Mouse (Mus musculus) CH12.LX (cell line): ENCODE results near the gene Pcdh10. TPM values are rescaled to one million over a fixed set of nuclear protein-coding genes. Genes with fewer than 3 reads are reported as not detected.

Experiments
- DNase-seq: peaks from one replicate; pipeline ENCODE4 v3.0.0-alpha.2; 2013; ENCODE audit errors: extremely low read depth
- H3K27ac ChIP-seq: 2 replicates; pipeline ENCODE4 v1.5.1; 2012; ENCODE audit warnings: low read depth, mild to moderate bottlenecking, control low read depth, moderate library complexity; ENCODE audit not compliant: insufficient read depth
- H3K27me3 ChIP-seq: replicated peaks from 2 replicates; pipeline ENCODE3; 2012; ENCODE audit warnings: inconsistent platforms
- H3K36me3 ChIP-seq, 2 experiments: replicated peaks in 1 of 2; 2 replicates each; pipeline versions ENCODE3 to v1.6.1; 2012; ENCODE audit warnings: inconsistent platforms in 1 of 2, low read length in 1 of 2, mild to moderate bottlenecking in 1 of 2, mixed read lengths in 1 of 2, moderate library complexity in 1 of 2; ENCODE audit not compliant: control insufficient read depth in 1 of 2, insufficient read depth in 1 of 2
- H3K4me1 ChIP-seq, 2 experiments: 2 replicates each; pipeline ENCODE4 v1.6.1; 2012; ENCODE audit warnings: inconsistent platforms in 1 of 2, moderate library complexity in 1 of 2; ENCODE audit not compliant: insufficient read depth in 2 of 2, control insufficient read depth in 1 of 2
- H3K4me2 ChIP-seq: 2 replicates; pipeline ENCODE4 v1.6.1; 2012; ENCODE audit warnings: low read depth, mild to moderate bottlenecking, control low read depth; ENCODE audit not compliant: poor library complexity, insufficient read depth, severe bottlenecking
- H3K4me3 ChIP-seq, 3 experiments: fragments of 150-350 bp in 1 of 3; sonication (generic) in 1 of 3; replicated peaks in 1 of 3; 2 replicates each; pipeline versions ENCODE3 to v1.5.1; 2011 to 2012; ENCODE audit warnings: low read depth in 2 of 3, low read length in 2 of 3, mild to moderate bottlenecking in 2 of 3, moderate library complexity in 2 of 3, control low read depth in 1 of 3, improper control_type of control experiment in 1 of 3, inconsistent platforms in 1 of 3, mixed read lengths in 1 of 3; ENCODE audit not compliant: poor library complexity in 1 of 3
- H3K79me2 ChIP-seq: replicated peaks from 2 replicates; pipeline ENCODE4 v1.6.1; 2012; ENCODE audit warnings: mild to moderate bottlenecking, moderate library complexity; ENCODE audit not compliant: control insufficient read depth, poor library complexity, insufficient read depth, severe bottlenecking; ENCODE audit errors: extremely low read depth
- H3K9ac ChIP-seq: 2 replicates; pipeline ENCODE4 v1.6.1; 2012; ENCODE audit warnings: low read depth, mild to moderate bottlenecking, control low read depth, moderate library complexity; ENCODE audit not compliant: insufficient read depth
- H3K9me3 ChIP-seq: replicated peaks from 2 replicates; pipeline ENCODE3; 2012; ENCODE audit warnings: low read length, inconsistent platforms, mixed read lengths
- CHD1 ChIP-seq: IDR thresholded peaks from 2 replicates; pipeline ENCODE4 v1.6.1; 2012; ENCODE audit warnings: low read depth, low read length, improper control_type of control experiment, inconsistent platforms
- CHD2 ChIP-seq: IDR thresholded peaks from 2 replicates; pipeline ENCODE4 v1.6.1; 2011; ENCODE audit warnings: low read length, improper control_type of control experiment
- E2F4 ChIP-seq: IDR thresholded peaks from 2 replicates; pipeline ENCODE4 v1.6.1; 2011; ENCODE audit warnings: low read depth, low read length, improper control_type of control experiment; ENCODE audit not compliant: insufficient replicate concordance
- ELF1 ChIP-seq: IDR thresholded peaks from 2 replicates; pipeline ENCODE4 v1.6.1; 2014; ENCODE audit warnings: low read depth, mild to moderate bottlenecking, inconsistent platforms, low read length, improper control_type of control experiment
- ETS1 ChIP-seq: conservative IDR thresholded peaks from 2 replicates; pipeline ENCODE4 v1.6.1; 2012; ENCODE audit warnings: low read depth, mild to moderate bottlenecking, inconsistent platforms, low read length, improper control_type of control experiment, moderate library complexity
- GABPA ChIP-seq: IDR thresholded peaks from 2 replicates; pipeline ENCODE4 v1.6.1; 2012; ENCODE audit warnings: low read depth, low read length, improper control_type of control experiment, inconsistent platforms; ENCODE audit not compliant: insufficient replicate concordance
- IRF4 ChIP-seq: IDR thresholded peaks from 2 replicates; pipeline ENCODE4 v1.6.1; 2014; ENCODE audit warnings: low read depth, mild to moderate bottlenecking, inconsistent platforms, low read length, improper control_type of control experiment
- JUN ChIP-seq: IDR thresholded peaks from 2 replicates; pipeline ENCODE4 v1.6.1; 2011; ENCODE audit warnings: low read depth, mild to moderate bottlenecking, low read length, improper control_type of control experiment, moderate library complexity; ENCODE audit not compliant: insufficient read depth
- KAT2A ChIP-seq: IDR thresholded peaks from 2 replicates; pipeline ENCODE4 v1.6.1; 2012; ENCODE audit warnings: low read length, improper control_type of control experiment, inconsistent platforms; ENCODE audit not compliant: insufficient replicate concordance
- MAFK ChIP-seq: IDR thresholded peaks from 2 replicates; pipeline ENCODE4 v1.6.1; 2011; ENCODE audit warnings: low read length, improper control_type of control experiment; ENCODE audit not compliant: insufficient replicate concordance
- MAX ChIP-seq: IDR thresholded peaks from 2 replicates; pipeline ENCODE4 v1.6.1; 2011; ENCODE audit warnings: low read length, improper control_type of control experiment
- MAZ ChIP-seq: IDR thresholded peaks from 2 replicates; pipeline ENCODE4 v1.6.1; 2012; ENCODE audit warnings: low read depth, mild to moderate bottlenecking, inconsistent platforms, low read length, improper control_type of control experiment, moderate library complexity
- MYC ChIP-seq: IDR thresholded peaks from 2 replicates; pipeline ENCODE4 v1.6.1; 2011; ENCODE audit warnings: low read depth, mild to moderate bottlenecking, improper control_type of control experiment, low read length
- NRF1 ChIP-seq: IDR thresholded peaks from 2 replicates; pipeline ENCODE4 v1.6.1; 2014; ENCODE audit warnings: low read depth, mild to moderate bottlenecking, inconsistent platforms, low read length, improper control_type of control experiment, moderate library complexity
- PAX5 ChIP-seq: IDR thresholded peaks from 2 replicates; pipeline ENCODE4 v1.6.1; 2012; ENCODE audit warnings: low read length, inconsistent platforms, mixed read lengths
- POLR2A ChIP-seq: IDR thresholded peaks from 2 replicates; pipeline ENCODE4 v1.6.1; 2011; ENCODE audit warnings: low read depth, mild to moderate bottlenecking, improper control_type of control experiment, low read length
- POLR2AphosphoS2 ChIP-seq: IDR thresholded peaks from 2 replicates; pipeline ENCODE4 v1.6.1; 2011; ENCODE audit warnings: low read depth, low read length, improper control_type of control experiment
- SMC3 ChIP-seq: IDR thresholded peaks from 2 replicates; pipeline ENCODE4 v1.6.1; 2011; ENCODE audit warnings: low read depth, low read length, improper control_type of control experiment
- TBP ChIP-seq: conservative IDR thresholded peaks from 2 replicates; pipeline ENCODE4 v1.6.1; 2011; ENCODE audit warnings: low read depth, low read length, improper control_type of control experiment
- TCF12 ChIP-seq: IDR thresholded peaks from 2 replicates; pipeline ENCODE4 v1.6.1; 2014; ENCODE audit warnings: low read depth, mild to moderate bottlenecking, inconsistent platforms, low read length, improper control_type of control experiment
- USF1 ChIP-seq: IDR thresholded peaks from 2 replicates; pipeline ENCODE4 v1.6.1; 2014; ENCODE audit warnings: low read depth, mild to moderate bottlenecking, inconsistent platforms, low read length, improper control_type of control experiment
- USF2 ChIP-seq: conservative IDR thresholded peaks from 2 replicates; pipeline ENCODE4 v1.6.1; 2011; ENCODE audit warnings: low read depth, low read length, improper control_type of control experiment
- ZC3H11A ChIP-seq: IDR thresholded peaks from 2 replicates; pipeline ENCODE4 v1.6.1; 2012; ENCODE audit warnings: low read depth, mild to moderate bottlenecking, inconsistent platforms, low read length, improper control_type of control experiment
- ZMIZ1 ChIP-seq: IDR thresholded peaks from 2 replicates; pipeline ENCODE4 v1.6.1; 2012; ENCODE audit warnings: low read depth, mild to moderate bottlenecking, inconsistent platforms, low read length, improper control_type of control experiment
- dilution Hi-C: fragments of 300-500 bp; cut with MboI; formaldehyde crosslinking; loops from 2 replicates; pipeline ENCODE4 v1.14.3; 2020; ENCODE audit warnings: low sequenced_read_pairs; ENCODE audit not compliant: extremely low pct_unique_long_range_greater_than_20kb, extremely low pct_ligation_motif_present
- in situ Hi-C: fragments of 300-500 bp; cut with MboI; formaldehyde crosslinking; loops from 3 replicates; pipeline ENCODE4 v1.14.3; 2019; ENCODE audit warnings: low sequenced_read_pairs, low pct_ligation_motif_present, low pct_unique_long_range_greater_than_20kb, mixed read lengths
- polyA plus RNA-seq: library from polyadenylated mRNA; unstranded; fragments of >175 nt; gene quantifications from 2 replicates; pipeline ENCODE4 v1.2.1, GENCODE M21; 2012; ENCODE audit warnings: low read depth; ENCODE audit not compliant: insufficient read length
- total RNA-seq, 2 experiments: library from RNA; depleted of rRNA; stranded (reverse); fragments of 300-350 nt in 1 of 2; fragments of >200 nt in 1 of 2; gene quantifications; 2 replicates each; pipeline ENCODE4 v1.2.3; 2012 to 2014

Pcdh10 gene
- total and polyA plus RNA-seq, 3 experiments: not detected

DNA sequence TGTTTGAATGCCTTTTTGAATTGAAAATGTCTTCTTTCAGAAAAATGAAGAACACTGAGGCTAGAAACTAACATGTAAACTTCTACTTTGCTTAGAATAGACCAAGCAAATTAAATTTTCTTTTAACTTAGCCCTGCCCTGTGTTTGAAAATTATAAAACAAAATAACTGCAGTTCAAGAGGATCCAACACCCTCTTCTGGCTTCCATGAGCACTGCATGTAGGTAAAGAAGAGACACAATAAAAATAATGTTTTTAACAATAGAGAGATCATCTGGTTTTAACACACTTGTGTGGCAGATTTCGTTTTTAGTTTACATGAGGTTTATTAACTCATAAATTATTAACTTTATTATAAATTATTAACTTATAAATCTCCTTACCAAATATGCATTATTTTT, 9.2 kb upstream of the Pcdh10 start:
- dilution Hi-C loops: no loop called here
- no peaks in the 10 kb centered on the region for H3K79me2 ChIP-seq
- in situ Hi-C loops: no loop called here
- H3K4me3 ChIP-seq: no peak overlapping the region
- no peaks in the 10 kb centered on the region for H3K27me3 ChIP-seq
- H3K9ac ChIP-seq: no peak overlapping the region
- DNase-seq: no peak
- TF ChIP-seq POLR2AphosphoS2 (no peak), KAT2A (no peak), IRF4 (no peak), CHD2 (no peak), MAFK (no peak), POLR2A (no peak), MYC (no peak), GABPA (no peak), MAX (no peak), ZC3H11A (no peak), USF1 (no peak), MAZ (no peak), E2F4 (no peak), JUN (no peak), ELF1 (no peak), PAX5 (no peak), TBP (no peak), CHD1 (no peak)
- H3K4me1 ChIP-seq: no peaks in the 10 kb centered on the region
- H3K9me3 ChIP-seq: peaks cover 6% of the 10 kb centered on the region
- no peaks in the 10 kb centered on the region for H3K36me3 ChIP-seq
- H3K27ac ChIP-seq: no peak overlapping the region
- no peak overlapping the region for H3K4me2 ChIP-seq

- in situ Hi-C loops: no loop called here
- H3K4me1 ChIP-seq: no peaks in the 10 kb centered on the region
- peaks cover 64% of the 10 kb centered on the region for H3K9me3 ChIP-seq
- no peak overlapping the region for H3K27ac ChIP-seq
- no peaks in the 10 kb centered on the region for H3K36me3 ChIP-seq
- H3K79me2 ChIP-seq: no peaks in the 10 kb centered on the region
- dilution Hi-C loops: no loop called here
- no peak for DNase-seq
- TF ChIP-seq SMC3: no peak
- no peak for TF ChIP-seq ZMIZ1
- no peak for TF ChIP-seq NRF1
- TF ChIP-seq TCF12: no peak
- no peak for TF ChIP-seq MAX
- no peak for TF ChIP-seq CHD2
- TF ChIP-seq E2F4: no peak
- TF ChIP-seq USF1: no peak
- no peak for TF ChIP-seq USF2
- no peak for TF ChIP-seq PAX5
- TF ChIP-seq ETS1: no peak
- no peak for TF ChIP-seq ZC3H11A
- no peak overlapping the region for H3K4me3 ChIP-seq
- H3K27me3 ChIP-seq: no peaks in the 10 kb centered on the region
- H3K4me2 ChIP-seq: no peak overlapping the region
- H3K9ac ChIP-seq: no peak overlapping the region
Observed at GRCm38 (mm10) chr3:45375761-45376500, 2.3 kb upstream of the Pcdh10 start.
